Mouse (Mus musculus): ENCODE measurements around the gene Tap2.

DNA sequence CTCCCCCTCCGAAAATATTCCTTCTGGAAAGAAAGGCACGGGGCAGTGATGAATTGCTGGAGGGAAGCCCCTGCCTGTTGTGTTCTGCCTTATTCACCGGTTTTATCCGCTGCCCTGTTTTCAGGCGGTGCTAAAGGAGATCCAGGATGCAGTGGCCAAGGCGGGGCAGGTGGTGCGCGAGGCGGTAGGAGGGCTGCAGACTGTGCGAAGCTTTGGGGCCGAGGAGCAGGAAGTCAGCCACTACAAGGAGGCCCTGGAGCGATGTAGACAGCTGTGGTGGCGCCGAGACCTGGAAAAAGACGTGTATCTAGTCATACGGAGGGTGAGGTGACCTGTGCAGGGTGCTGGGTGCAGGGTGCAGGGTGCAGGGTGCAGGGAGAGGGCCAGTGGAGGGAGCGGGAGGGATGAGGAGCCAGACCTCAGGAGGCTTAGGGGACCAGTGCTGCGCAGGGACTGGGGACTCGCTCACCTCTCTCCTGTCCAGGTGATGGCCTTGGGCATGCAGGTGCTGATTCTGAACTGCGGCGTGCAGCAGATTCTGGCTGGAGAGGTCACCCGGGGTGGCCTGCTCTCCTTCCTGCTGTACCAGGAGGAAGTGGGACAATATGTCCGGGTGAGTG, 8.5 kb downstream of the Tap2 start:
- TF ChIP-seq GATA1 (IDR thresholded peaks at IDR 0.05; ENCODE audit: borderline replicate concordance, low read length) (no peak), FLI1 (IDR thresholded peaks at IDR 0.05; ENCODE audit: low read length) (no peak)

All from megakaryocyte, embryonic 14.5 days (primary cell).